Mouse (Mus musculus) cerebellum, adult 18-20 months (tissue): ENCODE measurements around the gene Pepd.
A peak's percentile ranks its signal among the peaks of the same experiment; 100 is the strongest.

ENCODE experiments used
- DNase-seq, 2 experiments: peaks; one replicate each; pipeline ENCODE4 v3.0.0; 2021

Pepd gene

GRCm38 (mm10) chr7:34911919-34912897 lies at the start of gene Pepd:
Gene Pepd (plus strand): TSS chr7:34912379.
- DNase-seq = peak; percentile 75 to 82

- DNase-seq = no peak
These were observed 44.9 kb upstream of the Pepd start for GRCm38 (mm10) chr7:34867289-34867688.

GRCm38 (mm10) chr7:34869693-34870092 lies 42.5 kb upstream of the Pepd start:
- no peak for DNase-seq

- peak in 1 of 2 experiments; percentile 3 for DNase-seq
These were observed 35.4 kb upstream of the Pepd start for GRCm38 (mm10) chr7:34876787-34877186.

GRCm38 (mm10) chr7:34877820-34878219 lies 34.4 kb upstream of the Pepd start:
- no peak for DNase-seq

- no peak for DNase-seq
These were observed 23.7 kb upstream of the Pepd start for GRCm38 (mm10) chr7:34888441-34888840.

GRCm38 (mm10) chr7:34888891-34889290 lies 23.3 kb upstream of the Pepd start:
- no peak for DNase-seq

GRCm38 (mm10) chr7:34892845-34893244 lies 19.3 kb upstream of the Pepd start:
- no peak for DNase-seq

- DNase-seq = no peak
These were observed 15.7 kb upstream of the Pepd start for GRCm38 (mm10) chr7:34896461-34896860.

GRCm38 (mm10) chr7:34897058-34897457 lies 15.1 kb upstream of the Pepd start:
- no peak for DNase-seq

GRCm38 (mm10) chr7:34910096-34911066 lies 1.8 kb upstream of the Pepd start:
- DNase-seq = no peak

- no peak for DNase-seq
These were observed 1.8 kb downstream of the Pepd start for GRCm38 (mm10) chr7:34913956-34914355.

- no peak for DNase-seq
These were observed 3.4 kb downstream of the Pepd start for GRCm38 (mm10) chr7:34915555-34915954.

GRCm38 (mm10) chr7:34917558-34917957 lies 5.4 kb downstream of the Pepd start:
- DNase-seq = no peak

- DNase-seq = no peak
These were observed 5.8 kb downstream of the Pepd start for GRCm38 (mm10) chr7:34917998-34918397.

- DNase-seq = no peak
These were observed 6.2 kb downstream of the Pepd start for GRCm38 (mm10) chr7:34918416-34918815.

GRCm38 (mm10) chr7:34919054-34919453 lies 6.9 kb downstream of the Pepd start:
- no peak for DNase-seq

- peak in 1 of 2 experiments; percentile 14 for DNase-seq
These were observed 7.6 kb downstream of the Pepd start for GRCm38 (mm10) chr7:34919809-34920208.

- DNase-seq = peak; percentile 19 to 27
These were observed 13.0 kb downstream of the Pepd start for GRCm38 (mm10) chr7:34925208-34925607.

- DNase-seq = no peak
These were observed 13.8 kb downstream of the Pepd start for GRCm38 (mm10) chr7:34925956-34926355.

- DNase-seq = no peak
These were observed 17.6 kb downstream of the Pepd start for GRCm38 (mm10) chr7:34929614-34930262.

- no peak for DNase-seq
These were observed 18.1 kb downstream of the Pepd start for GRCm38 (mm10) chr7:34930263-34930757.

GRCm38 (mm10) chr7:34932631-34933030 lies 20.5 kb downstream of the Pepd start:
- no peak for DNase-seq
